Mouse (Mus musculus): ENCODE data around the gene Gsg1.
A peak's percentile ranks its signal among the peaks of the same experiment; 100 is the strongest.

Gsg1 gene

GRCm38 (mm10) chr6:135261124-135261523, 7.0 kb upstream of the Gsg1 start:
- no peak for DNase-seq (ENCODE audit: low spot score)

- DNase-seq (ENCODE audit: low spot score), result no peak
Measured at GRCm38 (mm10) chr6:135260435-135260834, 6.3 kb upstream of the Gsg1 start.

GRCm38 (mm10) chr6:135252728-135253077, 1.4 kb downstream of the Gsg1 start:
- peak; percentile 66 for DNase-seq (ENCODE audit: low spot score)

- DNase-seq (ENCODE audit: low spot score), result no peak
Measured at GRCm38 (mm10) chr6:135251849-135252727, 2.1 kb downstream of the Gsg1 start.

GRCm38 (mm10) chr6:135250926-135251699, 3.0 kb downstream of the Gsg1 start:
- DNase-seq (ENCODE audit: low spot score), result no peak

GRCm38 (mm10) chr6:135249846-135250531, 4.2 kb downstream of the Gsg1 start:
- DNase-seq (ENCODE audit: low spot score), result peak; percentile 19

- no peak for DNase-seq (ENCODE audit: low spot score)
Measured at GRCm38 (mm10) chr6:135247861-135248260, 6.3 kb downstream of the Gsg1 start.

- no peak for DNase-seq (ENCODE audit: low spot score)
Measured at GRCm38 (mm10) chr6:135245586-135245985, 8.6 kb downstream of the Gsg1 start.

GRCm38 (mm10) chr6:135240361-135240760, 13.8 kb downstream of the Gsg1 start:
- DNase-seq (ENCODE audit: low spot score), result no peak

GRCm38 (mm10) chr6:135238211-135238610, 15.9 kb downstream of the Gsg1 start:
- no peak for DNase-seq (ENCODE audit: low spot score)

- no peak for DNase-seq (ENCODE audit: low spot score)
Measured at GRCm38 (mm10) chr6:135237326-135237725, 16.8 kb downstream of the Gsg1 start.

GRCm38 (mm10) chr6:135236576-135236975, 17.6 kb downstream of the Gsg1 start:
- DNase-seq (ENCODE audit: low spot score), result no peak

GRCm38 (mm10) chr6:135235742-135236141, 18.4 kb downstream of the Gsg1 start:
- DNase-seq (ENCODE audit: low spot score), result no peak

GRCm38 (mm10) chr6:135232443-135233182, 21.5 kb downstream of the Gsg1 start:
- DNase-seq (ENCODE audit: low spot score), result no peak

- no peak for DNase-seq (ENCODE audit: low spot score)
Measured at GRCm38 (mm10) chr6:135230586-135230985, 23.6 kb downstream of the Gsg1 start.

- DNase-seq (ENCODE audit: low spot score), result no peak
Measured at GRCm38 (mm10) chr6:135228465-135228941, 25.6 kb downstream of the Gsg1 start.

GRCm38 (mm10) chr6:135223786-135224416, 30.2 kb downstream of the Gsg1 start:
- DNase-seq (ENCODE audit: low spot score), result no peak

- no peak for DNase-seq (ENCODE audit: low spot score)
Measured at GRCm38 (mm10) chr6:135219916-135220315, 34.2 kb downstream of the Gsg1 start.

GRCm38 (mm10) chr6:135218330-135218729, 35.8 kb downstream of the Gsg1 start:
- DNase-seq (ENCODE audit: low spot score), result no peak

- no peak for DNase-seq (ENCODE audit: low spot score)
Measured at GRCm38 (mm10) chr6:135212666-135213065, 41.5 kb downstream of the Gsg1 start.

- no peak for DNase-seq (ENCODE audit: low spot score)
Measured at GRCm38 (mm10) chr6:135211169-135211568, 43.0 kb downstream of the Gsg1 start.

Data from ovary, adult 18-20 months (tissue).